Mouse (Mus musculus) neural tube, embryonic 15.5 days (tissue): ENCODE results near the gene Gm9913. TPM values are rescaled to one million over a fixed set of nuclear protein-coding genes. Genes with fewer than 3 reads are reported as not detected.

Experiments
- ATAC-seq: fragments of 200-750 bp; cut with Nextera tagmentation; 2 replicates; pipeline ENCODE4 v1.8.0; 2017; ENCODE audit warnings: mild to moderate bottlenecking, moderate TSS enrichment, moderate library complexity; ENCODE audit not compliant: low FRiP score
- H3K27ac ChIP-seq: fragments of 300-500 bp; sonication (generic); replicated peaks from 2 replicates; pipeline ENCODE4 v1.5.1; 2015; ENCODE audit warnings: mild to moderate bottlenecking, inconsistent platforms
- H3K27me3 ChIP-seq: fragments of 300-500 bp; sonication (generic); replicated peaks from 2 replicates; pipeline ENCODE4 v1.6.1; 2015; ENCODE audit warnings: inconsistent platforms
- H3K36me3 ChIP-seq: fragments of 300-500 bp; sonication (generic); 2 replicates; pipeline ENCODE4 v1.6.1; 2015; ENCODE audit warnings: inconsistent platforms
- H3K4me1 ChIP-seq: fragments of 300-500 bp; sonication (generic); 2 replicates; pipeline ENCODE4 v1.6.1; 2015; ENCODE audit warnings: inconsistent platforms
- H3K4me2 ChIP-seq: fragments of 300-500 bp; sonication (generic); 2 replicates; pipeline ENCODE4 v1.6.1; 2015; ENCODE audit warnings: inconsistent platforms, mild to moderate bottlenecking, moderate library complexity
- H3K4me3 ChIP-seq: fragments of 300-500 bp; sonication (generic); replicated peaks from 2 replicates; pipeline ENCODE4 v1.5.1; 2015; ENCODE audit warnings: mild to moderate bottlenecking, inconsistent platforms
- H3K9ac ChIP-seq: fragments of 300-500 bp; sonication (generic); replicated peaks from 2 replicates; pipeline ENCODE4 v1.6.1; 2015; ENCODE audit warnings: mild to moderate bottlenecking, inconsistent platforms
- H3K9me3 ChIP-seq: fragments of 300-500 bp; sonication (generic); replicated peaks from 2 replicates; pipeline ENCODE4 v1.6.1; 2016; ENCODE audit warnings: inconsistent platforms
- WGBS: fragments of 180-500 bp; shearing (Covaris S2); methylation state at CpG from one replicate; pipeline ENCODE4 v1.1.7; 2015; ENCODE audit warnings: mixed read lengths; 5-methylcytosine and 5-hydroxymethylcytosine counted together
- polyA plus RNA-seq: library from polyadenylated mRNA; unstranded; fragments of >200 nt; fragmentation: Nextera tagmentation; extraction: Ambion mirVana; gene quantifications from 2 replicates; pipeline ENCODE4 v1.2.1, GENCODE M21; 2015

Gene Gm9913
- polyA plus RNA-seq, 1 experiment from 2014 or later = 0.26 TPM

DNA sequence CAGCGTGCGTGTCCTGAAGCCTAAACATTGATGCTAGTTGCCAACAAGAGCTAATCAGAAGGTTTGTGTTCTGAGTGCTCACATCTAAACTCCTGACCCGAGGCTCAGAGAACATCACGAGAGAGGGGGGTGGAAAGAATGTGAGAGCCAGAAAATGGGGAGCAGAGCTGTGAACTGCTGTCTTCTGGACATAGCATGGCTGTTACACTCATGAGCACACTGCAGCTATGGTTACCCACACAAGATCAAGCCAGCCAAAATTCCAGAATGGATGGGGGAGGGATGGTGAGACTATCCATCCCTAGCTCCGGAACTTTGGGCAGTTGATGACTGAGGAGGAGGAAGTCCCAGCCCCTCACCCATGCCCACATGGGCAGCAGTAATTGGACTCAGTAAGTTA lies 24.8 kb upstream of the Gm9913 start:
- Histone ChIP-seq H3K27me3 (no peaks in the 10 kb centered on the region), H3K9ac (no peak overlapping the region), H3K27ac (no peak overlapping the region), H3K4me1 (0 out of 2 replicates have a peak, but pooled peaks cover 4% of the 10 kb centered on the region), H3K36me3 (no peaks in the 10 kb centered on the region), H3K4me3 (no peak overlapping the region), H3K4me2 (no peak overlapping the region), H3K9me3 (no peaks in the 10 kb centered on the region)
- no peak for ATAC-seq
- 90% methylated on average over 5 of the region's 5 CpGs for whole genome bisulfite sequencing

DNA sequence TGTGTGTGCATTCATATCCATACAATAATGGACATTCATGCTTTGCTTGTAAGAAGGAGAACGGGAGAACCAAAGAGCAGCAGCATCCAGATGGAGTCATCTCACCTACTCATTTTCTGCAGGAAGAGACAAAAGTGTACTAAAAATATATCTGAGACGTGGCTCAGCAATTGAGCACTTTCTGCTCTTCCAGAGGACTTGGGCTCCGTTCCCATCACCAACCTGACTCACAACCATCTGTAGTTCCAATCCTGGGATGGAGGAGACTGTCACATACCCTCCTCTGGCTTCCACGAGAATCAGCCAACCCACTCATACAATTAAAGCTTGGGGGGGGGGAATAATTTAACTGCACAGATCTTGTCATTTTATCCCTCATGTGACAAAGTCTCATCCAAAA lies 23.8 kb upstream of the Gm9913 start:
- 87% methylated on average over 4 of the region's 4 CpGs for WGBS
- Histone ChIP-seq H3K27me3 (no peaks in the 10 kb centered on the region), H3K9ac (no peak overlapping the region), H3K4me3 (no peak overlapping the region), H3K9me3 (no peaks in the 10 kb centered on the region), H3K4me2 (no peak overlapping the region), H3K36me3 (no peaks in the 10 kb centered on the region), H3K4me1 (0 out of 2 replicates have a peak, but pooled peaks cover 4% of the 10 kb centered on the region), H3K27ac (no peak overlapping the region)
- ATAC-seq = no peak

DNA sequence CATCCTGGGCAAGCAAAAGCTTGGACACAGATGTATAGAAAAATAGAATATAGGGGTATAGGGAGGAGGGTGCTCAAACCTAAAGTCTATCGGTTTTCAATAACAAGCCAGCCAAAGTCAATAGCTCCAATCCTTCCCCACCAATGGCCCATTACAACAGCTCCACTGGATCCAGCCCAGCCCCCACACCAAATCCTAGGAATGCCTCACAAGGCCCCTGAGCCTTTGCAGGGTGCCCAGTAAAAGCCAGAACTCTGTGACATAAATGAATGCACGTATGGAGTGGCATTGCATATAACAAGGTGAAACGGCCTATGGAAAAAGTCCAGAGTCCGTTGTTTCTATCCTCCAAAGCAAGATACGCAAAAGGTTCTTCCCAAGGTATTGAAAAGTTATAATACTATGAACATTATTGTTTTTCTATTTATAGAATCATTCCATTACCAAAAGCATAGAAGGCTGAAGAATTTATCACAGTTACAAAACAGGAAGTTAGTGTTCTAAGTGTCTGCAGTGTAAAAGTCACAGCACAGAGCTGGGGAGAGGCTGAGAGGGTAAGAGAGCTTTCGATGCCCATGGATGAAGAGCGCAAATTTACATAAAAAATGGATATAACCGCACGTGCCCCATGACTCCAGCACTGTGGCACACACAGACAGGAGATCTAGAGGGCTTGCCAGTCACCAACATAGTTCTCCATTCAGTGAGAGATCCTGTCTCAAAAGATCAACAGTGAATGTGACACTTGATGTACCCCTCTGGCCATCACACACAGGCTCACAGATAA lies 23.2 kb upstream of the Gm9913 start:
- H3K4me1 ChIP-seq = 0 out of 2 replicates have a peak, but pooled peaks cover 4% of the 10 kb centered on the region
- no peaks in the 10 kb centered on the region for H3K36me3 ChIP-seq
- no peak for ATAC-seq
- WGBS = 92% methylated on average over 9 of the region's 9 CpGs
- no peak overlapping the region for H3K9ac ChIP-seq
- no peaks in the 10 kb centered on the region for H3K27me3 ChIP-seq
- H3K27ac ChIP-seq = no peak overlapping the region
- H3K9me3 ChIP-seq = no peaks in the 10 kb centered on the region
- no peak overlapping the region for H3K4me2 ChIP-seq
- no peak overlapping the region for H3K4me3 ChIP-seq

DNA sequence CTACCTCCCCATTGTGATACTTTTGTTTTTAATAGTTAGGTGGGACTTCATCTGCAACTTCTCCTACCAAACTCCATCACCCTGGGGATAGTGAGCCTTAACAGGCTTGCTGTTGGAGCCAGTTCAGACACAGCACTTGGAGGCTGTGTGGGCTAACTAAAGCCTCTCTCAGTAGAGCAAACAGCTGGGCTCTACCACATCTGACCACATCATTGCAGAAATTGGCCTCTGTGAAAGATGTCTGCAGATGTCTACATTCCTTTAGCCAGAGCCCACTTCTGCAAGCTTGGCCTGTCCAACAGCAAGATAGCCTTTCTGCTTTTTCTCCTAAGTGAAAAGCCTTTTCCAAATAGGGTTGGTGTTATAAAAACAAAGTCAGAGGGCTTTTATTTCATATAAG lies 20.7 kb upstream of the Gm9913 start:
- no peak overlapping the region for H3K4me2 ChIP-seq
- no peak overlapping the region for H3K4me3 ChIP-seq
- H3K36me3 ChIP-seq = no peaks in the 10 kb centered on the region
- no peak overlapping the region for H3K9ac ChIP-seq
- ATAC-seq = no peak
- H3K4me1 ChIP-seq = no peaks in the 10 kb centered on the region
- no peak overlapping the region for H3K27ac ChIP-seq
- no peaks in the 10 kb centered on the region for H3K9me3 ChIP-seq
- no peaks in the 10 kb centered on the region for H3K27me3 ChIP-seq

DNA sequence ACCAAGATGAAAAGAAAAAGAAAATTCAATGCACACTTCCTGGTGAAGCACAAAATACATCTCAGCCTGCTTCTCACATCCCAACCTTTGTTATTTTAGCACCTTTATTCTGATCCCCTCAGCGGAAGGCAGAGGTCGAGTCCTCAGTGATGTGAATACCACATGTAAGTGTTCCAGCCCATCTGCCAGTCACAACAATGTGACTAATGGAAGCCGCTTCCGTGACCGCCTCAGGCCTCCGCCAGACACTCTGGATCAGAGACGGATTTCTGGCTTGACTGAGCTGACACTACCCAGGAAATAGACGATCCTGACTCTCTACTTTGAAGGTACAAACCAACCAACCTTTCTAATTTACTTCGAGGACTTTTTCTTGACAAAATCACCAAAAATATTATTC lies 20.0 kb upstream of the Gm9913 start:
- ATAC-seq = no peak

DNA sequence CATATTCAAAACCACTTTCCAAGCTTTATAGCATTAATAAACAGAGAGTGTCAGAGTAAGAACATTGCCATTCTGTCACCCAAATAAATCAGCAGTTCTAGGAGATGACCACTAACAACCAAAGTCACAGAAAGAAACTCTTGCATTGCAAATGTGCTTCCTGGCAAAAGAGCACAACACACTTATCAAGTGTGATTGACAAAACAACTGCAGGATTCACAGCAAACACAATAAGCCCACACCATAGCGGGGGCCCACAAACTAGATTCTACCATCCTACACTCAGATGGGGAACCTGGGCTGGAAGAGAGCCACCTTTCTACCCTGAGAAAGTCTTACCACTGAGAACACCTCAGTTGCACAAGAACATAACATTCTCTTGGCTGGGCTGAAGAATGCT lies 14.9 kb upstream of the Gm9913 start:
- Histone ChIP-seq H3K27ac (no peak overlapping the region), H3K36me3 (no peaks in the 10 kb centered on the region), H3K9me3 (no peaks in the 10 kb centered on the region), H3K27me3 (no peaks in the 10 kb centered on the region), H3K4me1 (no peaks in the 10 kb centered on the region), H3K4me3 (no peak overlapping the region), H3K9ac (no peak overlapping the region), H3K4me2 (no peak overlapping the region)
- 92% methylated on average over 1 of the region's 1 CpGs for WGBS
- no peak for ATAC-seq

More for the DNA sequence above, 20.0 kb upstream of the Gm9913 start:
- no peaks in the 10 kb centered on the region for H3K27me3 ChIP-seq
- H3K27ac ChIP-seq = no peak overlapping the region
- no peak overlapping the region for H3K9ac ChIP-seq
- no peaks in the 10 kb centered on the region for H3K9me3 ChIP-seq
- WGBS = 93% methylated on average over 9 of the region's 9 CpGs
- H3K4me2 ChIP-seq = no peak overlapping the region
- no peaks in the 10 kb centered on the region for H3K4me1 ChIP-seq
- no peaks in the 10 kb centered on the region for H3K36me3 ChIP-seq
- no peak overlapping the region for H3K4me3 ChIP-seq

DNA sequence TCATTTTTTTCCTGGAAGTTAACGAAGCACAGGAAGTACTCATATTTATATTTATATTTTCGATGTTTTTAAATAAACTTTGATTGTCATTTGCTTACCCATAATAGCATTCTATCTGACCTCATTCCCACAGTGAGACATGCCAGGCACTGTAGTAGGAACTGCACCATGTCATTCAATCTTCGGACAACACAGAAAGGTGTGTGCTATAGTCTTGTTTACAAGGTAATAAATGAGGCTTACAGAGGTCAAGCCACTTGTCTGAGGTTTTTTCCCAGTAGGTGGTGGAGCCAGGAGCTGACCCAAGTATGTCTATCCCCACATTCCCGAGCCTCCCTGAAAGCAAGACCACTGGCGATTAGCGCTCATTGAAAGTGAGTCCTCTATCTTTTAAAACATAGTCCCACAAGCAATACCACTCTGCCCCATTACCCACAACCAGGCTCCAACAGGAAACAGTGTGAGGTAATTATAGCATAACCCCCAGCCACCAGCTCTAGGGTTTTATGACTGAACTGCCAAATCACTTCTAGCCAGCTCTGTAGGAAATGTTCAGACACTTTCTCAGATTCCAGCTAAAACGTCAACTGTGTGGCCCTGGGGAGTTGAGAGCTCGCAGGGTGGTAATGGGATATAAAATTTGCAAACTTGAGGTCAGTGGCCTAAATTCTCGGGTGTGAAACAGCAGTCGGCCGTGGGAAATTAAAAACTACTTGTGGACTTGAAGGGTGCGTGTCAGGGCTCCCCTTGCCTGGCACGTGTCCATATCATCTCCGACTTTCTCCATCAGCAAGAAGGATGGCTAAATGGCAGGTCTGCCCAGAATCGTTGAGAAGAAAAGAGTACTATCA lies 12.6 kb upstream of the Gm9913 start:
- 60% methylated on average over 15 of the region's 15 CpGs for WGBS
- no peaks in the 10 kb centered on the region for H3K36me3 ChIP-seq
- H3K27me3 ChIP-seq = no peaks in the 10 kb centered on the region
- H3K9me3 ChIP-seq = no peaks in the 10 kb centered on the region
- no peak overlapping the region for H3K4me2 ChIP-seq
- no peak overlapping the region for H3K9ac ChIP-seq
- no peak overlapping the region for H3K4me3 ChIP-seq
- no peak overlapping the region for H3K27ac ChIP-seq
- no peaks in the 10 kb centered on the region for H3K4me1 ChIP-seq
- no peak for ATAC-seq

DNA sequence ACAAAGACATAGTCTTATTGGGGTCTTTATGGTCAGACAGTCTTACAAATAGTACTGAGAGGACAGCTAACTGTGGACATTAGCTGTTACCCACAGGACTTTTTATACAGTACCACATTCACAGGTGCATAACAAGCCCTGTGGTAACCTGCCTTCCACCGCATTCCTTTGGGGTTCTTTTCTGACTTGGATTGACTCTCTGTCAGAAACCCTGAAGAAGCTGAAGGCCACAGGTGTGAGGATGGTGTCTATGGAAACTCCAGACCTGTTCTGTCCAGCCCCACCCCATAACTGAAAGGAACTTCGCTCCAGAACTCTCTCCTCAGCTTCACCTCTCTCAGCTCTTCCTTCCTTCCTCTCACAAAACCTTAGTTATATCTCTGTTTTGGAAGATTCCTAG lies 10.6 kb upstream of the Gm9913 start:
- Histone ChIP-seq H3K4me3 (no peak overlapping the region), H3K27me3 (no peaks in the 10 kb centered on the region), H3K4me1 (no peaks in the 10 kb centered on the region), H3K9ac (no peak overlapping the region), H3K27ac (no peak overlapping the region), H3K9me3 (no peaks in the 10 kb centered on the region), H3K36me3 (no peaks in the 10 kb centered on the region), H3K4me2 (no peak overlapping the region)
- ATAC-seq = no peak
- WGBS = 96% methylated on average over 2 of the region's 2 CpGs

DNA sequence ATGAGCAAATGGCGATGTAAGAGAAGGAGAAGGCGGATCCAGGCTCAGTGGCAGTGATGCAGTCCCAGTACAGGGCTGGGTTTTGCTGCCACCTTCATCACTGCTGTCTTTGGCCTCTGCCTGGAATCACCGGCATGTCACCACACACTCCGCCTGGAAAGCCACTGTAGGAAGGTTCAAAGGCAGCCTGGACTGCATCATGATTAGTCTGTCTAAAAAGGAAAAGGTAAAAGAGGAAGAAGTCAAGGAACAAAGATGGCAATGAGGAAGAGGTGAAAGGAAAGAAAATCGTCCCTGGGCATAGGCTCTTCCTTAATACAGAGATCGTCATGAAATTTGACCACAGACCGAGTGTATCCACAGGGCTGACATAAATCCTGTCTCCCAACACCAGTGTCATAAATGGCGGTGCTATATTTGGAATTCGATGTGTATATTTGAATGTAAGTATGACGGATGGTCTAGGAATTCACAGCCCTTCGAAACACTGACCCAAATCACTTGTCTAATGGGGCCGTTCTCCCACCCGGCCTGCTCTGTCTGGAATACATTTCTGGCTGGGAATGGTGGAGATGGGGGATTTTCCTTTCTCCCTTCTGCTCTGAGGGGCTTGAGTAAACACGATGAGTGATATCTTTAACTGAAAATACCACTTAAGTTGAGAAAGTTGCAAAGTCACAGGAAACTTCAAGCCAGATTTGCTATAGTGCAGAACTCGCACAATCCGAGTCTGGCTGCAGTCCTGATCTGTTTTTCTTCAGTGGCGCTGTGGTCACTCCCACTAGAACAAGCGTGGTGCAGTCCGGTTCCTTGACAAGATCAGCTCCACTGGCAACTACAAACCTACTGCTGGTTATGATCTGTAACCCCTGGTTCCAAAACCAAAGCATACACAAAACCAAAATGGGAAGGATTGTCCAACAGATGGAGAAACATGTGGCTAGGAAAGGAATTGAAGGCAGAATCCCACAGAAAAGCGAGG lies 9.8 kb upstream of the Gm9913 start:
- H3K4me2 ChIP-seq = no peak overlapping the region
- no peak for ATAC-seq
- H3K4me1 ChIP-seq = no peaks in the 10 kb centered on the region
- no peak overlapping the region for H3K4me3 ChIP-seq
- H3K36me3 ChIP-seq = no peaks in the 10 kb centered on the region
- no peak overlapping the region for H3K27ac ChIP-seq
- no peaks in the 10 kb centered on the region for H3K27me3 ChIP-seq
- H3K9me3 ChIP-seq = no peaks in the 10 kb centered on the region
- no peak overlapping the region for H3K9ac ChIP-seq
- 90% methylated on average over 20 of the region's 20 CpGs for WGBS

DNA sequence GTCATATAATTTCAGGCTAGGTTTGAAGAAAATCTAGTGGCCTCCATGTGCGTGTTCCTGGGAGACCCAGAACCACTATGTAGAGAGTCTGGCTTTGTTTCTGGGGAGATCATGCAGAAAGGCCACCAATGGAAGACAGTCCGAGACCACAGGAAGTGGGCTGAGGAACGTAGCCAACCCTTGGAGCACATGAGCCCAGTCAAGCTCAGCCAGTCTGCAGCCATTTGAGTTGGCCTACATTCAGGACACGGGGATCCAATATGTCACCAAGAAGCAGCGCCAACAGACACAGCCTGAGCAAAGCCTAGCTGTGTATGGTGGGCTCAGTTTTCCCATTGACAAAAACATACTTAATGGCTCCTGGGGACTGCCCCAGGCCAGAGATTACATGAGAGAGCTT lies 8.2 kb upstream of the Gm9913 start:
- ATAC-seq = no peak
- WGBS = 93% methylated on average over 5 of the region's 5 CpGs
- Histone ChIP-seq H3K36me3 (no peaks in the 10 kb centered on the region), H3K27me3 (no peaks in the 10 kb centered on the region), H3K27ac (no peak overlapping the region), H3K9me3 (no peaks in the 10 kb centered on the region), H3K4me1 (no peaks in the 10 kb centered on the region), H3K9ac (no peak overlapping the region), H3K4me2 (no peak overlapping the region), H3K4me3 (no peak overlapping the region)

DNA sequence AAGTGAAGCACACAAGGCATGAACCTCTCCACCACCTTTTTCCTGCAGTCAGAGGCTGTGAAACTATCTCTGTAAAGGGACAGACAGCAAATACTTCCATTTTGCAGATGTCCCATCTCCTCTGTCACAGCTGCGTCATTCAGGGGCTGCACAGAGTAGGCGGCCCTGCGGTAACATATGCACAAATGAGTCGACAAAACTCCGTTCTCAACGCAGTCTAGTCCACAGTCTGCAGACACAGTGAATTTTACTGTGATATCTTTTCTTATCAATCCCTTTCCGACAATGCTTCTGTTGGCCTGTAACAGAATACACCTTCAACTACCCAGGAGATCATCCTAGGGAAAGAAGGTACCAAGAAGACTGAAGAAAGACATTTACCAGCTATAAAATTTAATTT lies 6.7 kb upstream of the Gm9913 start:
- no peak overlapping the region for H3K27ac ChIP-seq
- H3K9me3 ChIP-seq = no peaks in the 10 kb centered on the region
- WGBS = 94% methylated on average over 7 of the region's 7 CpGs
- no peaks in the 10 kb centered on the region for H3K36me3 ChIP-seq
- no peak for ATAC-seq
- H3K27me3 ChIP-seq = no peaks in the 10 kb centered on the region
- no peak overlapping the region for H3K4me2 ChIP-seq
- H3K4me1 ChIP-seq = no peaks in the 10 kb centered on the region
- no peak overlapping the region for H3K4me3 ChIP-seq
- no peak overlapping the region for H3K9ac ChIP-seq
